ENCODE assay signal across 11 mouse cellular contexts in the genomic region with DNA sequence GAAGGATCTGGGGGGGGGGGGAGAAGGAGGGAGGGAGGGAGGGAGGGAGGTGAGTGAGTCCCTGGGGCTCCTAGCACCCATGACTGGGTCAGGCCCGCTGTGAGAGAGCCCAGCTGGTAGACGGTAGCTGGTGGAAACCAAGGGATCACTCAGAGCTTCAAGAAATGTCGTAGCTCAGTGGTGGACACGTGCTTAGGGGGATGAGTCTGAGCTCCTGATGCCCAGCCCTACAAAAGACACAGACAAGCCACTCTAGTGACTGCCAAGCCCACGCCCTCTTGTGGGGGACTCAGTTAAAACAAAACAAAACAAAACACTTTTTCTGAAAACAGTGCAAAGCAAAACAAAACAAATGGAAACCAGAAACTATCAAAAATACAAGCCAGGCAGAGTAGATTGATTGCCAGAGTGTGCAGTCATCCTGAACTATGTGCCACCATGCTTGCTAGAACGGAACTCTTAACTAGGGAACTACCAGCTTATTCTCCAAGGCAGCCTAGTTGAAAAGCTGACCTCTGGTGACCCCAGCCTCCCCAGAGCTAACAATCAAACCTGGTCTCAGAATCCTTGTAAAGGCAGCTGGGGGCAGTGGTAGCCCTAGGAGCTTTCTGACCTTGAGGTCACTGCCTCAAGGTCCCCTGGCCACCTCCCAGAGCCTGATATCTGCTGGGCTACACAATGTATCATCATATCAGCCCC. TPM values are rescaled to one million over a fixed set of nuclear protein-coding genes. Genes with fewer than 3 reads are reported as not detected.
DNase-seq lines count a peak whose midpoint lies in the region; ATAC-seq and TF ChIP-seq lines count a peak whose summit lies in the region.
"Had no signal": no experiment of that assay in that cellular context is flagged by ENCODE, and none has a peak within 500 bp of the region (broad histone marks: within the 10 kb centered on the region; RNA-seq: fewer than 3 reads in every experiment).

No protein-coding gene starts in this region.

- H3K27me3 ChIP-seq in hindbrain, embryonic 10.5 days (ENCODE audit: insufficient read depth, poor library complexity, severe bottlenecking), result no peaks in the 10 kb centered on the region
- H3K27me3 ChIP-seq in hindbrain, embryonic 13.5 days, result 0 out of 2 replicates have a peak, but pooled peaks cover 4% of the 10 kb centered on the region
- no peaks in the 10 kb centered on the region for H3K27me3 ChIP-seq in neural tube, embryonic 12.5 days (replicated peaks)
- no peaks in the 10 kb centered on the region for H3K27me3 ChIP-seq in neural tube, embryonic 15.5 days (replicated peaks)
- H3K27me3 ChIP-seq in kidney, postnatal 0 days (ENCODE audit: insufficient read depth, low read length), result no peaks in the 10 kb centered on the region
- H3K27me3 ChIP-seq: intestine, embryonic 15.5 days; limb, embryonic 12.5 days had no signal

- H3K36me3 ChIP-seq in hindbrain, embryonic 10.5 days, result no peaks in the 10 kb centered on the region
- H3K36me3 ChIP-seq in hindbrain, embryonic 13.5 days, result no peaks in the 10 kb centered on the region
- no peaks in the 10 kb centered on the region for H3K36me3 ChIP-seq in neural tube, embryonic 12.5 days
- no peaks in the 10 kb centered on the region for H3K36me3 ChIP-seq in neural tube, embryonic 15.5 days
- H3K36me3 ChIP-seq in kidney, postnatal 0 days (ENCODE audit: insufficient read depth, low read length), result no peaks in the 10 kb centered on the region
- H3K36me3 ChIP-seq: intestine, embryonic 15.5 days; limb, embryonic 12.5 days had no signal

- no peak overlapping the region for H3K9ac ChIP-seq in hindbrain, embryonic 13.5 days
- H3K9ac ChIP-seq in neural tube, embryonic 12.5 days, result no peak overlapping the region
- no peak overlapping the region for H3K9ac ChIP-seq in neural tube, embryonic 15.5 days (replicated peaks)
- no peak overlapping the region for H3K9ac ChIP-seq in kidney, postnatal 0 days (ENCODE audit: low read depth, low read length)
- H3K9ac ChIP-seq: intestine, embryonic 15.5 days had no signal

- H3K4me1 ChIP-seq in hindbrain, embryonic 10.5 days (replicated peaks), result peaks cover 30% of the 10 kb centered on the region
- peaks cover 7% of the 10 kb centered on the region; the same call in 1 of the 2 replicates for H3K4me1 ChIP-seq in hindbrain, embryonic 13.5 days (replicated peaks)
- peaks cover 3% of the 10 kb centered on the region; the same call in 1 of the 2 replicates for H3K4me1 ChIP-seq in neural tube, embryonic 12.5 days
- no peaks in the 10 kb centered on the region for H3K4me1 ChIP-seq in neural tube, embryonic 15.5 days
- peaks cover 9% of the 10 kb centered on the region for H3K4me1 ChIP-seq in kidney, postnatal 0 days (replicated peaks; ENCODE audit: insufficient read depth, low read length)
- H3K4me1 ChIP-seq: intestine, embryonic 15.5 days had no signal

- TF ChIP-seq CTCF in kidney, postnatal 0 days (IDR thresholded peaks at IDR 0.05; ENCODE audit: low read depth), result peak; percentile 48; the same call in 1 of the 2 replicates

- H3K4me2 ChIP-seq in hindbrain, embryonic 13.5 days, result no peak overlapping the region
- H3K4me2 ChIP-seq in neural tube, embryonic 12.5 days (replicated peaks), result no peak overlapping the region
- H3K4me2 ChIP-seq in neural tube, embryonic 15.5 days, result no peak overlapping the region
- H3K4me2 ChIP-seq in kidney, postnatal 0 days (ENCODE audit: low read length), result peak overlapping the region; percentile 7; the same call in 1 of the 2 replicates
- H3K4me2 ChIP-seq: intestine, embryonic 15.5 days; limb, embryonic 12.5 days had no signal

- DNase-seq in hindbrain, embryonic 10.5 days (ENCODE audit: low spot score), result no peak
- peak; percentile 76 for DNase-seq in kidney, postnatal 0 days (ENCODE audit: low spot score)
- peak; percentile 47 for DNase-seq in testis, postnatal 14 days (ENCODE audit: low spot score)
- DNase-seq in right cerebral cortex, postnatal 10 days (ENCODE audit: low spot score in 2 of 2), result no peak
- DNase-seq: cerebellum, adult 11-12 months had no signal

- ATAC-seq in hindbrain, embryonic 13.5 days (ENCODE audit: low FRiP score), result no peak
- 0 out of 2 replicates have a peak, but pooled peaks have one; percentile 26 for ATAC-seq in neural tube, embryonic 12.5 days (ENCODE audit: low FRiP score, low read depth)
- no peak for ATAC-seq in neural tube, embryonic 15.5 days (ENCODE audit: low FRiP score)
- ATAC-seq in kidney, postnatal 0 days (replicated peaks; ENCODE audit: low FRiP score, low read depth), result peak; percentile 56
- no peak for ATAC-seq in frontal cortex, adult (ENCODE audit: low TSS enrichment)
- ATAC-seq: intestine, embryonic 15.5 days had no signal

- no peaks in the 10 kb centered on the region for H3K9me3 ChIP-seq in hindbrain, embryonic 10.5 days
- no peaks in the 10 kb centered on the region for H3K9me3 ChIP-seq in hindbrain, embryonic 13.5 days
- no peaks in the 10 kb centered on the region for H3K9me3 ChIP-seq in neural tube, embryonic 12.5 days
- no peaks in the 10 kb centered on the region for H3K9me3 ChIP-seq in neural tube, embryonic 15.5 days (replicated peaks)
- H3K9me3 ChIP-seq in kidney, postnatal 0 days (replicated peaks; ENCODE audit: low read length), result no peaks in the 10 kb centered on the region
- H3K9me3 ChIP-seq: intestine, embryonic 15.5 days; limb, embryonic 12.5 days had no signal

- no peak overlapping the region for H3K4me3 ChIP-seq in hindbrain, embryonic 10.5 days
- H3K4me3 ChIP-seq in hindbrain, embryonic 13.5 days, result no peak overlapping the region
- H3K4me3 ChIP-seq in neural tube, embryonic 12.5 days, result no peak overlapping the region
- no peak overlapping the region for H3K4me3 ChIP-seq in neural tube, embryonic 15.5 days (replicated peaks)
- H3K4me3 ChIP-seq in kidney, postnatal 0 days (replicated peaks; ENCODE audit: low read depth, low read length), result no peak overlapping the region
- H3K4me3 ChIP-seq: intestine, embryonic 15.5 days; limb, embryonic 12.5 days had no signal

- H3K27ac ChIP-seq in hindbrain, embryonic 10.5 days, result peak overlapping the region; percentile 41
- H3K27ac ChIP-seq in hindbrain, embryonic 13.5 days, result no peak overlapping the region
- H3K27ac ChIP-seq in neural tube, embryonic 12.5 days, result no peak overlapping the region
- H3K27ac ChIP-seq in neural tube, embryonic 15.5 days (replicated peaks), result no peak overlapping the region
- H3K27ac ChIP-seq in kidney, postnatal 0 days, result peak overlapping the region; percentile 62
- H3K27ac ChIP-seq: intestine, embryonic 15.5 days; limb, embryonic 12.5 days had no signal

- WGBS in hindbrain, embryonic 10.5 days, result 39% methylated on average over 6 of the region's 6 CpGs
- WGBS in hindbrain, embryonic 13.5 days, result 15% methylated on average over 5 of the region's 6 CpGs
- 41% methylated on average over 6 of the region's 6 CpGs for WGBS in neural tube, embryonic 12.5 days
- 31% methylated on average over 6 of the region's 6 CpGs for WGBS in neural tube, embryonic 15.5 days
- 24% methylated on average over 6 of the region's 6 CpGs for WGBS in kidney, postnatal 0 days

RNA-seq across cellular contexts. Expression of gene Agtrap, which starts 22.0 kb away (rescaled TPM):
- polyA plus RNA-seq in hindbrain, embryonic 10.5 days (2016; fragmentation: Nextera tagmentation; extraction: Ambion mirVana), result 15.6 and 15.7 TPM in 2 replicates
- polyA plus RNA-seq in hindbrain, embryonic 13.5 days (2015; fragmentation: Nextera tagmentation; extraction: Ambion mirVana), result 7.6 and 8.4 TPM in 2 replicates
- 9.4 and 10.2 TPM in 2 replicates for polyA plus RNA-seq in neural tube, embryonic 12.5 days (2016; fragmentation: Nextera tagmentation; extraction: Ambion mirVana)
- polyA plus RNA-seq in neural tube, embryonic 15.5 days (2015; fragmentation: Nextera tagmentation; extraction: Ambion mirVana), result 5.2 and 10.4 TPM in 2 replicates
- 38.4 and 38.9 TPM in 2 replicates for polyA plus RNA-seq in kidney, postnatal 0 days (2015; fragmentation: Nextera tagmentation; extraction: Ambion mirVana)

RNA-seq across cellular contexts. Expression of gene Mthfr, which starts 27.0 kb away (rescaled TPM):
- polyA plus RNA-seq in hindbrain, embryonic 10.5 days (2016; fragmentation: Nextera tagmentation; extraction: Ambion mirVana), result 28.1 and 30.0 TPM in 2 replicates
- 22.1 and 22.3 TPM in 2 replicates for polyA plus RNA-seq in hindbrain, embryonic 13.5 days (2015; fragmentation: Nextera tagmentation; extraction: Ambion mirVana)
- 27.8 and 30.7 TPM in 2 replicates for polyA plus RNA-seq in neural tube, embryonic 12.5 days (2016; fragmentation: Nextera tagmentation; extraction: Ambion mirVana)
- 16.5 and 17.3 TPM in 2 replicates for polyA plus RNA-seq in neural tube, embryonic 15.5 days (2015; fragmentation: Nextera tagmentation; extraction: Ambion mirVana)
- 14.6 and 16.6 TPM in 2 replicates for polyA plus RNA-seq in kidney, postnatal 0 days (2015; fragmentation: Nextera tagmentation; extraction: Ambion mirVana)

RNA-seq across cellular contexts. Expression of gene Clcn6, which starts 27.2 kb away (rescaled TPM):
- 13.9 and 17.8 TPM in 2 replicates for polyA plus RNA-seq in hindbrain, embryonic 10.5 days (2016; fragmentation: Nextera tagmentation; extraction: Ambion mirVana)
- polyA plus RNA-seq in hindbrain, embryonic 13.5 days (2015; fragmentation: Nextera tagmentation; extraction: Ambion mirVana), result 30.7 and 32.8 TPM in 2 replicates
- 26.6 and 29.1 TPM in 2 replicates for polyA plus RNA-seq in neural tube, embryonic 12.5 days (2016; fragmentation: Nextera tagmentation; extraction: Ambion mirVana)
- 28.0 and 29.0 TPM in 2 replicates for polyA plus RNA-seq in neural tube, embryonic 15.5 days (2015; fragmentation: Nextera tagmentation; extraction: Ambion mirVana)
- polyA plus RNA-seq in kidney, postnatal 0 days (2015; fragmentation: Nextera tagmentation; extraction: Ambion mirVana), result 4.2 and 5.0 TPM in 2 replicates

Comparison
In these comparisons a context has a peak if more than half of its experiments do, and no peak if none do; other contexts are left out.
1. H3K27ac ChIP-seq: peak in hindbrain, embryonic 10.5 days (single experiment) and kidney, postnatal 0 days (single experiment); none in hindbrain, embryonic 13.5 days (single experiment), neural tube, embryonic 12.5 days (single experiment) and neural tube, embryonic 15.5 days (single experiment).
2. ATAC-seq: peak in neural tube, embryonic 12.5 days (single experiment) and kidney, postnatal 0 days (single experiment); none in hindbrain, embryonic 13.5 days (single experiment), neural tube, embryonic 15.5 days (single experiment) and frontal cortex, adult (single experiment).
3. DNase-seq: peak in kidney, postnatal 0 days (single experiment) and testis, postnatal 14 days (single experiment); none in hindbrain, embryonic 10.5 days (single experiment) and right cerebral cortex, postnatal 10 days (0 of 2).